Mouse (Mus musculus): ENCODE measurements around the gene Cnnm1. TPM values are rescaled to one million over a fixed set of nuclear protein-coding genes. Genes with fewer than 3 reads are reported as not detected.

Cnnm1 gene
- polyA plus RNA-seq (2014; fragmentation: Illumina TruSeq; extraction: RNeasy Lipid Tissue Mini Kit (QIAGEN cat#74804); ENCODE audit: low read depth, low replicate concordance) = not detected

DNA sequence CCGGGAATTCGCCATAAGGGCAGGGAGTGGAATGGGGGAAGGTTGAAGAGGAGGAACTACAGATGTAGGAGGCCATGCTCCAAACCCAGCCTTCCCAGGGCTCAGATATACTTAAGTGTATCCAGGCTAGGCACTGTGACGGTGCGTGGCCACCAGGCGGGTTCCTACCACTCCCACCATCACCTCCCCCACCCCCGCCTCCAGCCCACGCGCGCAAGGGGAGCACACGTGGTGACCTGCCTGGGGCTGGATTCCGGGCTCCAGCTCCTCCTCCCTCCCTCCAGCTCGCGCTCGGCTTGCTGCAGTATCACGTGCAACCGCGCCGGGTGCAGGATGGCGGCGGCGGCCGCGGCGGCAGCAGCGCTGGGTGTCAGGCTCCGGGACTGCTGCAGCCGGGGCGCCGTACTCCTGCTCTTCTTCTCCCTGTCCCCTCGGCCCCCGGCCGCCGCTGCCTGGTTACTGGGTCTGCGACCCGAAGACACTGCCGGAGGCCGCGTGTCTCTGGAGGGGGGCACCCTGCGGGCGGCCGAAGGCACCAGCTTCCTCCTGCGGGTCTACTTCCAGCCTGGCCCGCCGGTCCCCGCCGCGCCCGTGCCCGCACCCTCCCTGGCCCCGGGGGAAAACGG is at the start of gene Cnnm1:
Gene Cnnm1, plus strand, starts transcription at position 325 of the 626 bp plus-strand sequence.

DNA sequence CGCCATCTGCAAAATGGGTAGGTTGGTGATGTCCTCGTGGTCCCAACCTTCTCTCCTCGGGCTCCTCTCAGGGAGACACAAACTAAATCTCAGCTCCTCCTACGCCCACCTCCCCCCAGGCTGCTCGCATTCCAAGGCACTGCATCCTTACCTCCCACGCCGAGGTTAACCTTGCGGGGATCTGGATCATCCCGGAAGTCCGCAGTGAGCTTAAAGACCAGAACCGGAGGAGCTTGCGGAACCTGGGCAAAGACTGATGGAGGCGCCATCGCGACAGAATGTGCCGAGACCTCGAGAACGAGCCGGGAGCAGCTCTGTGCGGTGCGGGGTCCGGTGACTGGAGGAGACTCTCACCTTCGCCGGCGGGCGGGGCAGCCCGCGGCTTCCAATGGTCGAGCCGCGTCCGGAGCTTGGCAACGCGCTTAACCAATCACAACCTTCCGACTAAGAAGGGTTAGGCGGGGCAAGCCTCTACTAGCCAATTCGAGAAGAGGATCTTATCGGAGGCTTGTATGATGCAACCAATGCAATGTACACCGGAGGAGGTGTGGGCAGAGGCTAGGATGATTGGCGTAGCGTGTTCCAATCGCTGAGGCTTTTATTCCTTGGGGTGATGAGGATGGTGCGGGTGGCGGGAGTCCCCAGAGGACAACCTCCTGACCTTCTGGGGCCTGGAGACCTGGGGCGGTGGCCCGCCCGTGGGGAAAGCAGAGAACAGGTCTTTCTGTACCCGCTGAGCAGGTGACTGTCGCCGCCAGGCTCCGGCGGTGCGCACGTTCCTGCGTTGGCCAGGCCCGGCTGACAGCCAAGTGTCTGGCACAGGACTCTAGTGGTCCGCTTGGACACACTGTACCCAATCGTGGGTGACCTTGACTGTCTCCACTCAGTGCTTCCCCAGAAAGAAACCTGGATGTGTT is 84.2 kb downstream of the Cnnm1 start, which contains the start of gene Got1:
Gene Got1, minus strand, starts transcription at position 419 of the 917 bp plus-strand sequence.

Other genes starting within 250 kb of the Cnnm1 start
- gene Hpse2, start 52.1 kb upstream of the Cnnm1 start, polyA plus RNA-seq (2014; fragmentation: Illumina TruSeq; extraction: RNeasy Lipid Tissue Mini Kit (QIAGEN cat#74804); ENCODE audit: low read depth, low replicate concordance) = not detected
- 60.2 TPM for gene Got1, start 84.2 kb downstream of the Cnnm1 start, polyA plus RNA-seq (2014; fragmentation: Illumina TruSeq; extraction: RNeasy Lipid Tissue Mini Kit (QIAGEN cat#74804); ENCODE audit: low read depth, low replicate concordance)
- not detected for gene Nkx2-3, start 171.9 kb downstream of the Cnnm1 start, polyA plus RNA-seq (2014; fragmentation: Illumina TruSeq; extraction: RNeasy Lipid Tissue Mini Kit (QIAGEN cat#74804); ENCODE audit: low read depth, low replicate concordance)
- 2.8 TPM for gene Slc25a28, start 234.4 kb downstream of the Cnnm1 start, polyA plus RNA-seq (2014; fragmentation: Illumina TruSeq; extraction: RNeasy Lipid Tissue Mini Kit (QIAGEN cat#74804); ENCODE audit: low read depth, low replicate concordance)
- gene Entpd7, start 249.2 kb downstream of the Cnnm1 start, polyA plus RNA-seq (2014; fragmentation: Illumina TruSeq; extraction: RNeasy Lipid Tissue Mini Kit (QIAGEN cat#74804); ENCODE audit: low read depth, low replicate concordance) = 0.95 TPM